ENCODE assay signal across 8 mouse cellular contexts in the genomic region with DNA sequence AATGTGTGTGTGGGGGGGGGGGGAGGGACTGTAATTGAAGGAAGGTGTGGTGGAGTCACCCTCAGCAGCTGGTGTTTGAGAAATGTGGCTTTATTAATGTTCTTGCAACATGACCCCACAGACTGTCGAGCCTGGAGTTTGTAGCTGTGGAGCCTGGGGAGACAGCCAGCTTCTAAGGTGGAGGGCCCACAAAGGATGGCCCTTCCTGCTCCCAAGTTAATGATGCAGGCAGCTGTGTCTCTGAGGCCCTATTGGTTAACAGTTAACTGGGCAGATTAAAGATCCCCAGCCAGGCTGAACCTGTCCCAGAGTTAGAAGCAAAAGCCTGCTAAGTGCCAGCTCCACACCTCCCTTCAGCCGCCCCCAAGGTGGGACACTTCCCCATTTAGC.
DNase-seq lines count a peak whose midpoint lies in the region; ATAC-seq and TF ChIP-seq lines count a peak whose summit lies in the region.

No protein-coding gene starts in this region.

- H3K9me3 ChIP-seq in forebrain, embryonic 10.5 days: no peaks in the 10 kb centered on the region
- H3K9me3 ChIP-seq in forebrain, embryonic 11.5 days (ENCODE audit: control insufficient read depth, low read length): no peaks in the 10 kb centered on the region
- H3K9me3 ChIP-seq in embryonic facial prominence, embryonic 14.5 days (ENCODE audit: control insufficient read depth, low read length): no peaks in the 10 kb centered on the region
- no peaks in the 10 kb centered on the region for H3K9me3 ChIP-seq in intestine, postnatal 0 days (ENCODE audit: control insufficient read depth)
- H3K9me3 ChIP-seq in liver, embryonic 15.5 days (replicated peaks): no peaks in the 10 kb centered on the region

- peaks cover 57% of the 10 kb centered on the region for H3K4me1 ChIP-seq in forebrain, embryonic 10.5 days
- H3K4me1 ChIP-seq in forebrain, embryonic 11.5 days (replicated peaks; ENCODE audit: control insufficient read depth, insufficient read depth, low read length): peaks cover 7% of the 10 kb centered on the region; the same call in 1 of the 2 replicates
- H3K4me1 ChIP-seq in embryonic facial prominence, embryonic 14.5 days (ENCODE audit: control insufficient read depth, insufficient read depth, low read length): peaks cover 34% of the 10 kb centered on the region
- H3K4me1 ChIP-seq in intestine, postnatal 0 days (replicated peaks; ENCODE audit: control insufficient read depth, insufficient read depth, low read length): peaks cover 26% of the 10 kb centered on the region
- H3K4me1 ChIP-seq in liver, embryonic 15.5 days (replicated peaks): peaks cover 10% of the 10 kb centered on the region

- no peak overlapping the region for H3K4me3 ChIP-seq in forebrain, embryonic 10.5 days
- H3K4me3 ChIP-seq in forebrain, embryonic 11.5 days (ENCODE audit: low read depth, low read length): no peak overlapping the region
- no peak overlapping the region for H3K4me3 ChIP-seq in embryonic facial prominence, embryonic 14.5 days (ENCODE audit: low read depth, low read length)
- no peak overlapping the region for H3K4me3 ChIP-seq in intestine, postnatal 0 days (ENCODE audit: low read depth, low read length)
- H3K4me3 ChIP-seq in liver, embryonic 15.5 days (replicated peaks): no peak overlapping the region

- H3K4me2 ChIP-seq in forebrain, embryonic 11.5 days (ENCODE audit: low read depth, low read length, severe bottlenecking): no peak overlapping the region
- no peak overlapping the region for H3K4me2 ChIP-seq in embryonic facial prominence, embryonic 14.5 days (ENCODE audit: low read depth, low read length)
- H3K4me2 ChIP-seq in intestine, postnatal 0 days (replicated peaks; ENCODE audit: low read depth): no peak overlapping the region; the same call in 1 of the 2 replicates
- no peak overlapping the region for H3K4me2 ChIP-seq in liver, embryonic 15.5 days

- ATAC-seq in forebrain, embryonic 11.5 days (replicated peaks; ENCODE audit: low FRiP score): no peak
- ATAC-seq in embryonic facial prominence, embryonic 14.5 days (ENCODE audit: low read depth): peak; percentile 42
- ATAC-seq in intestine, postnatal 0 days: 0 out of 2 replicates have a peak, but pooled peaks have one; percentile 13
- no peak for ATAC-seq in liver, embryonic 15.5 days (ENCODE audit: insufficient read depth)
- ATAC-seq in megakaryocyte-erythroid progenitor cell, adult 5-6 weeks (replicated peaks; ENCODE audit: low FRiP score, low TSS enrichment, poor library complexity, severe bottlenecking): no peak

- WGBS in forebrain, embryonic 10.5 days: 39% methylated on average over 2 of the region's 2 CpGs
- 32% methylated on average over 2 of the region's 2 CpGs for WGBS in forebrain, embryonic 11.5 days
- 31% methylated on average over 2 of the region's 2 CpGs for WGBS in embryonic facial prominence, embryonic 14.5 days
- WGBS in intestine, postnatal 0 days: 22% methylated on average over 2 of the region's 2 CpGs
- WGBS in liver, embryonic 15.5 days (ENCODE audit: insufficient replicate concordance): 61% methylated on average over 2 of the region's 2 CpGs

- DNase-seq in forebrain, embryonic 10.5 days (ENCODE audit: extremely low spot score, low spot score): no peak
- no peak for DNase-seq in forebrain, embryonic 11.5 days (ENCODE audit: low spot score)
- peak; percentile 54 for DNase-seq in embryonic facial prominence, embryonic 14.5 days (ENCODE audit: low spot score)
- DNase-seq in urinary bladder, postnatal 14 days (ENCODE audit: low spot score): no peak
- no peak for DNase-seq in cerebellum, postnatal 36 days

- no peak overlapping the region for H3K9ac ChIP-seq in forebrain, embryonic 11.5 days (ENCODE audit: low read length)
- 0 out of 2 replicates have a peak overlapping the region, but pooled peaks have one; percentile 16 for H3K9ac ChIP-seq in embryonic facial prominence, embryonic 14.5 days (ENCODE audit: low read depth, low read length)
- peak overlapping the region; percentile 34; the same call in 1 of the 2 replicates for H3K9ac ChIP-seq in intestine, postnatal 0 days (ENCODE audit: low read depth, low read length)
- H3K9ac ChIP-seq in liver, embryonic 15.5 days: no peak overlapping the region

- peaks cover 2% of the 10 kb centered on the region; the same call in 1 of the 2 replicates for H3K36me3 ChIP-seq in forebrain, embryonic 10.5 days (replicated peaks)
- H3K36me3 ChIP-seq in forebrain, embryonic 11.5 days (ENCODE audit: control insufficient read depth, insufficient read depth, low read length): no peaks in the 10 kb centered on the region
- no peaks in the 10 kb centered on the region for H3K36me3 ChIP-seq in embryonic facial prominence, embryonic 14.5 days (ENCODE audit: control insufficient read depth, insufficient read depth, low read length)
- H3K36me3 ChIP-seq in intestine, postnatal 0 days (ENCODE audit: control insufficient read depth, insufficient read depth): no peaks in the 10 kb centered on the region; the same call in 1 of the 2 replicates
- no peaks in the 10 kb centered on the region for H3K36me3 ChIP-seq in liver, embryonic 15.5 days (replicated peaks)

- no peak for TF ChIP-seq CTCF in intestine, postnatal 0 days (IDR thresholded peaks at IDR 0.05; ENCODE audit: low read depth)

- 0 out of 2 replicates have a peak, but pooled peaks cover 5% of the 10 kb centered on the region for H3K27me3 ChIP-seq in forebrain, embryonic 10.5 days (ENCODE audit: poor library complexity, severe bottlenecking)
- no peaks in the 10 kb centered on the region for H3K27me3 ChIP-seq in forebrain, embryonic 11.5 days (ENCODE audit: control insufficient read depth, insufficient read depth, low read length)
- H3K27me3 ChIP-seq in embryonic facial prominence, embryonic 14.5 days (replicated peaks; ENCODE audit: control insufficient read depth, insufficient read depth, low read length): no peaks in the 10 kb centered on the region
- no peaks in the 10 kb centered on the region for H3K27me3 ChIP-seq in intestine, postnatal 0 days (replicated peaks; ENCODE audit: control insufficient read depth, insufficient read depth, low read length)
- H3K27me3 ChIP-seq in liver, embryonic 15.5 days: no peaks in the 10 kb centered on the region

- H3K27ac ChIP-seq in forebrain, embryonic 10.5 days: peak overlapping the region; percentile 84
- H3K27ac ChIP-seq in forebrain, embryonic 11.5 days (ENCODE audit: low read depth, low read length): no peak overlapping the region
- peak overlapping the region; percentile 82 for H3K27ac ChIP-seq in embryonic facial prominence, embryonic 14.5 days (replicated peaks; ENCODE audit: low read depth, low read length)
- peak overlapping the region; percentile 84; the same call in 1 of the 2 replicates for H3K27ac ChIP-seq in intestine, postnatal 0 days (ENCODE audit: low read depth, low read length)
- H3K27ac ChIP-seq in liver, embryonic 15.5 days (replicated peaks): 0 out of 2 replicates have a peak overlapping the region, but pooled peaks have one; percentile 66

Comparison
In these comparisons a context has a peak if more than half of its experiments do, and no peak if none do; other contexts are left out.
1. ATAC-seq: peak in embryonic facial prominence, embryonic 14.5 days (single experiment) and intestine, postnatal 0 days (single experiment); none in forebrain, embryonic 11.5 days (single experiment), liver, embryonic 15.5 days (single experiment) and megakaryocyte-erythroid progenitor cell, adult 5-6 weeks (single experiment).
2. H3K9ac ChIP-seq: peak in embryonic facial prominence, embryonic 14.5 days (single experiment) and intestine, postnatal 0 days (single experiment); none in forebrain, embryonic 11.5 days (single experiment) and liver, embryonic 15.5 days (single experiment).